Mouse (Mus musculus) leukemia stem cell, adult 10-12 weeks (primary cell): ENCODE measurements around the gene Arl5b. TPM values are rescaled to one million over a fixed set of nuclear protein-coding genes. Genes with fewer than 3 reads are reported as not detected.

Experiments
- polyA plus RNA-seq: library from polyadenylated mRNA; stranded (reverse); fragments of >175 nt; gene quantifications from 2 replicates; pipeline ENCODE4 v1.2.3, GENCODE M21; 2012; ENCODE audit warnings: low replicate concordance

Gene Arl5b
- polyA plus RNA-seq = 6.3 and 10.8 TPM in 2 replicates

DNA sequence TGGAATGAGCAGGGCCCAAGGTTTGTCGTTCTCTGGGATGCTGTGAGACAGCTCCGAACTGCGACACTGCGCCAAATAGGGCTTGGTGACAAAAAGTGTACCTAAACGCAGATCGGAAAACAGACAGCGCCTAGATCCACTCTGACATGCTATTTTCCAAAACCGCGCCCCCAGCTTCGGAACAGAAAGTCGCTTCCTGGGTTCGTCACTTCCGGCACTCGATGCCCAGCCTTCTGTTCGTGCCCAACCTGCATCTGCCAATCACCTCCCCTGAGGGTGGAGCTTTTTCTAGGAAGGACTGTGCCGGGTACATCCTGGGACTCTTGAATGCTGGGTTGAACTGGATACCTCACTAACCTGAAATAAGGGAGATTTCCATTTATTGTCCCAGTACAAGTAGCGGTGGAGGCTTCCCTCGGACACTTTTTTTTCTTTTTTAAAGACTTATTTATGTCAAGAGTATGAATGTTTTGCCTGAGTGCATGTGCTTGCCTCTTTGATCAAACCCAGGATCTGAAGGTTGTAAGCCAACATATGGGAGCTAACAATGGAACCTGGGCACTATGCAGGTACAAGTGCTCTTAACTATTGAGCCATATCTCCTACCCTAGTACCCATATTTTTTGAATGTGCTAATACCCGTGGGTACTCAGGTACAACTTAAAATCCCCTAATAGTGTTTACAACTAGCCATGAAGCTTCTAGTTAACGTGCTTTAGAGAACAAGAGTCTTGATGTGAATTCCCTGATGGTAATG is at the start of gene Arl5b:
Gene Arl5b, plus strand, starts transcription at position 279 of the 757 bp plus-strand sequence.

GRCm38 (mm10) chr2:15054945-15055637 is 5.9 kb downstream of the Arl5b start, which contains the start of gene Nsun6:
Gene Nsun6, minus strand, starts transcription at chr2:15055069.

Other genes with a start within 250 kb of the Arl5b start
- gene Nsun6, start 5.7 kb downstream of the Arl5b start, polyA plus RNA-seq = 0.56 TPM in 1 of 2 replicates, not detected in the other